Mouse (Mus musculus): ENCODE data around the gene Ube2d3. TPM values are rescaled to one million over a fixed set of nuclear protein-coding genes. Genes with fewer than 3 reads are reported as not detected.

The Ube2d3 gene
- 100 to 1,000 TPM; 233 to 238 TPM for total RNA-seq (2021)
- long read RNA-seq, full-length matches to known transcripts: 218 of 242 reads
- long read RNA-seq, partial matches to known transcripts: 3 of 242 reads
- long read RNA-seq, other reads (novel, unspliced or antisense): 21 of 242 reads

- DNase-seq (ENCODE audit: low spot score in 2 of 2): peak; percentile 99
These were observed at the start of gene Ube2d3 for GRCm38 (mm10) chr3:135437758-135438495. TSS of gene Ube2d3 (plus strand) at chr3:135438149.

- DNase-seq (ENCODE audit: low spot score in 2 of 2): no peak
These were observed 44.8 kb upstream of the Ube2d3 start for GRCm38 (mm10) chr3:135393186-135393585.

- DNase-seq (ENCODE audit: low spot score in 2 of 2): no peak
These were observed 42.9 kb upstream of the Ube2d3 start for GRCm38 (mm10) chr3:135395085-135395484.

- DNase-seq (ENCODE audit: low spot score in 2 of 2): no peak
These were observed 41.9 kb upstream of the Ube2d3 start for GRCm38 (mm10) chr3:135396081-135396480.

- no peak for DNase-seq (ENCODE audit: low spot score in 2 of 2)
These were observed 40.8 kb upstream of the Ube2d3 start for GRCm38 (mm10) chr3:135397112-135397511.

- peak; percentile 67 to 90 for DNase-seq (ENCODE audit: low spot score in 2 of 2)
These were observed 35.7 kb upstream of the Ube2d3 start for GRCm38 (mm10) chr3:135402201-135402658.

- DNase-seq (ENCODE audit: low spot score in 2 of 2): no peak
These were observed 34.7 kb upstream of the Ube2d3 start for GRCm38 (mm10) chr3:135403211-135403610.

GRCm38 (mm10) chr3:135403856-135404255, 34.1 kb upstream of the Ube2d3 start:
- no peak for DNase-seq (ENCODE audit: low spot score in 2 of 2)

- DNase-seq (ENCODE audit: low spot score in 2 of 2): peak in 1 of 2 experiments; percentile 34
These were observed 33.4 kb upstream of the Ube2d3 start for GRCm38 (mm10) chr3:135404599-135404998.

- DNase-seq (ENCODE audit: low spot score in 2 of 2): no peak
These were observed 30.6 kb upstream of the Ube2d3 start for GRCm38 (mm10) chr3:135407351-135407750.

- no peak for DNase-seq (ENCODE audit: low spot score in 2 of 2)
These were observed 28.7 kb upstream of the Ube2d3 start for GRCm38 (mm10) chr3:135409219-135409618.

- DNase-seq (ENCODE audit: low spot score in 2 of 2): no peak
These were observed 26.9 kb upstream of the Ube2d3 start for GRCm38 (mm10) chr3:135411056-135411455.

GRCm38 (mm10) chr3:135411824-135412223, 26.1 kb upstream of the Ube2d3 start:
- peak in 1 of 2 experiments; percentile 10 for DNase-seq (ENCODE audit: low spot score in 2 of 2)

- no peak for DNase-seq (ENCODE audit: low spot score in 2 of 2)
These were observed 20.7 kb upstream of the Ube2d3 start for GRCm38 (mm10) chr3:135417245-135417644.

GRCm38 (mm10) chr3:135417799-135418198, 20.1 kb upstream of the Ube2d3 start:
- no peak for DNase-seq (ENCODE audit: low spot score in 2 of 2)

GRCm38 (mm10) chr3:135420542-135421309, 17.2 kb upstream of the Ube2d3 start:
- DNase-seq (ENCODE audit: low spot score in 2 of 2): no peak

GRCm38 (mm10) chr3:135421310-135421594, 16.7 kb upstream of the Ube2d3 start:
- no peak for DNase-seq (ENCODE audit: low spot score in 2 of 2)

GRCm38 (mm10) chr3:135422232-135422855, 15.6 kb upstream of the Ube2d3 start:
- DNase-seq (ENCODE audit: low spot score in 2 of 2): no peak

GRCm38 (mm10) chr3:135422856-135423607, 14.9 kb upstream of the Ube2d3 start:
- peak; percentile 79 to 87 for DNase-seq (ENCODE audit: low spot score in 2 of 2)

GRCm38 (mm10) chr3:135423608-135424212, 14.2 kb upstream of the Ube2d3 start, which contains the start of gene Cisd2:
TSS of gene Cisd2 (minus strand) at chr3:135423925.
- no peak for DNase-seq (ENCODE audit: low spot score in 2 of 2)

Measured in layer of hippocampus, adult 18-20 months (tissue).